Mouse (Mus musculus): ENCODE results near the gene Plekha4.

The Plekha4 gene

DNA sequence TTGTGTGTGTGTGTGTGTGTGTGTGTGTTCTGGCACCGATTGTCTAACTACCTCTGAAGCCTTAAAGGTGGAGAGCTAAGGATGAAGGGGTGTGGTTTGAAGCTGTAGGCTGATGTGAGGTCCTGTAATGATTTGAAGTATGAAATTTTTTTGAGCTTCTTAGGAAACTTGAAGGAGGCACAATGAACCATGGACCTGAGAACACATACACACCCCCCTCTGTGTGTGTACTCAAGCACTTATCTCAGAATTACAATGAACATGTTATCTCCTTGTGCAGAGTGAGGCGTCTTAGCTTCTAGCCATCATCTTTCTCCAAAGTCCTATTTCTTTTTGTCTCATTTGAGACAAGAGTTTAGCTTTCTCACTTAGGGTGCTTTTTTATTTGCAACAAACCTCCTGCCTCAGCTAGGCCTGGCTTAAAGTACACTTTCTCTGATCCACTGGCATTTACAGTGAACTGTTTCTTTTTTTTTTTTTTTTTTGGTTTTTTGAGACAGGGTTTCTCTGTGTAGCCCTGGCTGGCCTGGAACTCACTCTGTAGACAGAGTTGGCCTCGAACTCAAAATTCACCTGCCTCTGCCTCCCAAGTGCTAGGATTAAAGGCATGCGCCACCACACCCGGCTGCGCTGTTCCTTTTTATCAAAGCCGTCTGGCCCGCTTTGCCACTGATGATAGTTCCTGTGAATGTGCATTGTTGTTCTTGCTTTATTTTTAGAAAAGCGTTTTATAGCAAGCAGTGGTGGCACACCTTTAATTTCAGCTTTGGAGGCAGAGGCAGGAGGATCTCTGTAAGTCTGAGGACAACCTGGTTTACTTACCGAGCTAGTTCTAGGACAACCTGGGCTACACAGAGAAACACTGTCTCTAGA lies 42.7 kb downstream of the Plekha4 start:
- no peak for DNase-seq (ENCODE audit: low spot score)

DNA sequence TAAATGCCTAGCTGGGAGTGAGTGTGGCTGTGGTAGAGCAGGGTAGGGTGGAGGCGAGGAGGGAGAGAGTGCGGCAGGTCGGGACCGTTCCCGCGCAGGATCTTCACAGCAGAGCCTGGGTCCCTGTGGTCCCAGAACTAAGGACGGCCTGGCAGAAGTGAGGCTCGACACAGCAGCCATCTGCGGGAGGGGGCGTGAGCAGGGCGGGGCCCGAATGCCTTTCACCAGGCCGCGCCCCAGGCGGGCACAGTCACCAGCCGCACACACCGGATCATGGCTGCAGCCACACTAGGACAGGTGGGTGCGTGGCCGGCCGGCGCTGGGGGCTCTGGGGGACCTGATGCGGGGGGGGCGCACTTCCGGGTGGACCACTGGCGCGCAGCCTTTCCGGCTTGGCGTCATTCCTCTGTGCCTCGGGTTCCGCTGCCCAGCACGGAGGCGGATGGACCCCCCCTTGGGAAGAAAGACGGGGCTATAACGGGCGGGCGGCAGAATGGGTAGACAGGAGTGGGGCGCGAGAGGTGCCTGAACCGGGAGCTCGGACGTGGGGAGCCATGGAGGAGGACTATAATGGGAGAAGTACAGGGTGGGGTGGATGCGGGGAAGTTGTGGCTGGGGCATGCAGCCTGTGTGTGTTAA lies 44.1 kb downstream of the Plekha4 start, which contains the start of gene Bcat2:
Gene Bcat2 (plus strand): TSS at position 51 of the 639 bp plus-strand sequence.
- peak; percentile 66 for DNase-seq (ENCODE audit: low spot score)

DNA sequence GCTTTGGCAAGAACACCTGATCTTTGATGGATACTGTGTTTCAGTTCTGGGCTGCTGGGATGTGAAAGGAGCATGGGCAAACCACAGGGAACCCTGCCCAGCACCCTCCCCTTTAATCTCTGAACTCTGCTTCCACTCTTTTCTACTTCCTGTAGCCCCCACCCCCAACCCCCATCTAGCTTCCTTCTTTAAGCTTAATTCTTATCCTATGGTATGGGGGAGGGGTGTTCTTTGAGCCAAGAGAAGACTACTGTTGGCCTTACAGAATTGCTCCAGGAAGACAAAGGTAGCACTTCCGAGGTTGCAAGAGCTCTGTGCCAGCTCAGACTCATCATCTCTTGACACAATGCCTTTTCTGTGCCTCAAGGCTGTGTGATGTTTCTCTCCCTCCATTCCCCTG lies 45.8 kb downstream of the Plekha4 start:
- no peak for DNase-seq (ENCODE audit: low spot score)

DNA sequence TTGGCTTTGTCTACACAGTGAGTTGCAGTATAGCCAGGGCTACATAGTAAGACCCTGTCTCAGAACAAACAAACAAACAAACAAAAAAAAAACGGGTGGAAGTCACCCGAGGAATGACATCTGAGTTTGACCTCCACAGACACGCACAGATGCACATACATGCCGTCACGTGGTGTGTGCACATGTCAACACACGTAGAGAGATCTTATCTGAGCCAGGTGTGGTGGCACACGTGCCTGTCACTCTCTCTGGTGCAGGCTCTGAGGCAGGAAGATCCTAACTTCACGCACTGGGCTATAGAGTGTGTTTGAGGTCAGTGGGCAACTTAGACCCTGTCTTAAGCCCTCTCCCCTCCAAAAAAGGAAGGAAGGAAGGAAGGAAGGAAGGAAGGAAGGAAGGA lies 47.8 kb downstream of the Plekha4 start:
- DNase-seq (ENCODE audit: low spot score) = no peak

DNA sequence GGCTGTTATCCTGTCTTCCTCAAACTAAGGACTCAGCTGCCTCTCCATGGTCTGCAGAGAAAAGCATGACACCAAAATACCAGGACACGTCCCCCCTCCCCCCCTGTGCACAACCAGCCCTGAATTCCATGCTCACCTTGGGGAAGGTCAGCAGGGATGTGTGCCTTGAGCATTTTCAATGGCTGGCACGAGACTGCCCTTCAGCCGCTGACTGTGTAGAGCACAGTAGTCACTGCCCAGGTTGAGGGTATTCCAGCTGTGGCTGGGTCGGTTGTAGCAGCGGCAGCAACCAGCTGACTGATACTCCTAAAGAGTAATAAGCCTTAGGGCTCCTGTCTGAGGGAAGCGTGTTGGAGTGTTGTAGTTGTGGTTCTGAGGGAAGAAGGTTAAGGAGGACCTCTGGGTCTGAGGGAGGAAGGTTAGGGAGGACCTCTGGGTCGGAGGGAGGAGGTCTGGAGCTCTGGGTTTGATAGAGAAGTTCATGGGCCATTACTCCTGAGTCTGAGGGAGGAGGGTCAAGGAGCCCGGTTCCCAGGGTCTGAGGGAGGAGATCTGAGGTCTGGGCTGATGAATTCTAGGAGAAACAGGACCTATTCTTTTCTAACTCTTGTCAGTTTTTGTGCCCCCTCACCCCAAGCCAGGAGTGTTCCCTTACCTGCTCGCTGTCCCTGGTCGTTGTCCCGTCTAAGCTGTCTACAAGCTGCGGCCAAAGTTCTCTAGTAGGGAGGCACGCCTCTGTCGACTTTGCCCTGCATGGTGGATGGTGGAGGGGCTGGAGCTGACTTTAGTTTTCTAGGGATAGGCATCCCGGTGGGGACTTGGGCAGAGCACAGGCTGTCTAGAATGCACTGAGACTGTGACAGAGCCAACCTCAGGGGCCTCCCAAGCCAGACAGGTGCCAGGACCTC lies 48.6 kb downstream of the Plekha4 start:
- DNase-seq (ENCODE audit: low spot score) = no peak

DNA sequence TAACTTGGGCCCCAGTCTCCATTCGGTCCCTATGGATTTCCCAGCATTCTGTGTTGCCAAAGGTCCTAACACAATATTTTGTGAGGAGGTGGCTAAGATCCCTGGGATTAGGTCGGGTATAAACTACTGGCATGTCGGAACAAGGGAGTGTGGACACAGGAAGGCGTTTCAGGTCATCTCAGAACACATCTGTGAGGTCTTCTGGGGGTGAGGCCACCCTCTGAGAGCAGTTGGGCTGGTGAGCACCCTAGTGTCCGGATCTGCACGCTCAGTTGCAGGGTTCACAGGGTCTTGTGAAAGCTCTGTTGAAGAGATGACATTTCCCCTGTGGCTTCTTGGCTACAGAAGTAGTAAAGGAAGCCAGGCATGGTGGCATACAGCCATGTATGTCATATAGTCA lies 59.8 kb downstream of the Plekha4 start:
- DNase-seq (ENCODE audit: low spot score) = no peak

DNA sequence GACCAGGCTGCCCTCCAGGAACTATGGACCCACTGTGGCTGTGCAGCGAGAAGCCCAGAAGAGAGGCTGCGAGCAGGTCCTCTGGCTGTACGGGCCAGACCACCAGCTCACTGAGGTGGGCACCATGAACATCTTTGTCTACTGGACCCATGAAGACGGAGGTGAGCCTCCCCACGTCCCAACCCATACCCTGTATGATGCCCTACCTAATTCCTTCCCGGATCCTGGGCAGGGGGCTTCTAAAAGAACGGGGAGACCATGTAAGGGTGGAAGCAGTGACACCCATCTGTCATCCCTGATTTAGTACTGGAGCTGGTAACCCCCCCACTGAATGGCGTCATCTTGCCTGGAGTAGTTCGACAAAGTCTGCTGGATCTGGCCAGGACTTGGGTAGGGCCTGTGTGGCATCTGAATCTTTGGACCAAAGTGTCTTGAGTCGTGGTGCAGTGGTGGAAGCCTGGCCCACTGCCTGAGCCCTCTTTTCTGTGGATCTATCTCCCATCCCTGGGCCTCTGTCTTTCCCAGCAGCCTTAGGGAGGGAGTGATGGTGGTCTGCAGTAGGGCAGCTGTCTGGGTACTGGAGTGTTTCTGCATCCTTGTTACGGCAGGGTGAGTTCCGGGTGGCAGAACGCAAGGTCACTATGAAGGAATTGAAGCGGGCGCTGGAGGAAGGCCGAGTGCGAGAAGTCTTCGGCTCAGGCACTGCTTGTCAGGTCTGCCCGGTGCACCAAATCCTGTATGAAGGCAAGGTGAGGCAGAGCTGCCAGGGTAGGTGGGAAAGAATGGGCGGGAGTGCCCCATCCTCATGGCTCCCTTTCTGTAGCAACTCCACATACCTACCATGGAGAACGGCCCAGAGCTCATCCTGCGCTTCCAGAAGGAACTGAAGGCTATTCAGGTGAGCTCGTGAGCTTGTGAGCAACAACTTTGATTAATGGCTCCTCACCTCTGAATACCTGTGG lies 61.8 kb downstream of the Plekha4 start:
- no peak for DNase-seq (ENCODE audit: low spot score)

DNA sequence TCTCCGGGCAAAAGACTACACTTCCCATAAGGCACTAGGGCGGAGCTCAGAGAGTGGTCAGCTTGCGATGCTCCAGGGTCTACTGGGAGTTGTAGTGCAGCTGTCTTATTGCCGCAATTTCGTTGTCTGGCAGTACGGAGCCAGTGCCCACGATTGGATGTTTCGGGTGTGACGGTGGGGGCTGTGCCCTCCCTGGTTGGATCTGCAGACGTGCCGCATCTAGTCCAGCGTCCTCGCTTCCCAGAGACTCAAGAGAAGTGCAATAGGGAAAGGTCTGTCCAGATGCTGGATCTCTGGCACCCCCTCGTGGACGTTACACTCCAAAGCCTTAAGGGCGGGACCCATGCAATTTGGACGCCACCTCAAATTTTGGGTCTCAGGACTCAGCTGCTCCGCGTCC lies 63.0 kb downstream of the Plekha4 start:
- peak; percentile 75 for DNase-seq (ENCODE audit: low spot score)

DNA sequence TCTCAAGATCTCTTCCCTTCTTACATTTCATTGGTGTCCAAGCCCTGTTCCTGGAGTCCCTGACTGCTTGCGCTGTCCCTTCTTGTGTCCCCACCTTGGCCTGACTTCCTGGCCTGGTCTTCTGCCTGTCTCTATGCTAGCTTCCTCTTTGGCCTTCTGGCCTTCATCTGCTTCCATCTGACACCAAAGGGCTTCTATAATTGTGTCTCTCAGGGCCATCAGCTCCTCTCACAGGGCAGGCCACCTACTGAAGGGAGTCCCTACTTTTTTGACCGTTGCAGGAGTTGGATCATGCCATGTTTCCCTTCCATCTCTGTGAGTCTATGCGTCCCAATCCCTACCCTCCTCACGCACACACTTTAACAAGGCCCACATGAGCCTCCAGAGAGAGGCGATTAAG lies 63.8 kb downstream of the Plekha4 start:
- no peak for DNase-seq (ENCODE audit: low spot score)

DNA sequence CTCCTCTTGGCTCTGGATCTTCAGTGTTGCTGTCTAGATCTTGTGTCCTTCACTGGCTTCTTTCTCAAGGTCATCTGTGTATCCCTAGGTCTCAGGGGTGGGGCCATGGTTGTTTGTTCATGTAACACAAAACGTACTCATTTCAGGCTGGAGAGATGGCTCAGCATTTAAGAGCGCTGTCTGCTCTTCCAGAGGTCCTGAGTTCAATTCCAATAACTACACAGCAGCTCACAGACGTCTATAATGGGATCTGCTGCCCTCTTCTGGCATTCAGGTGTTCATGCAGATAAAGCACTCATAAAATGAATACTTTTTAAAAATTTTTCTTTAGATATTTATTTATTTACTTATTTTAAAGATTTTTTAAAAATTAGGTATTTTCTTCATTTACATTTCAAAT lies 64.7 kb downstream of the Plekha4 start:
- DNase-seq (ENCODE audit: low spot score) = no peak

DNA sequence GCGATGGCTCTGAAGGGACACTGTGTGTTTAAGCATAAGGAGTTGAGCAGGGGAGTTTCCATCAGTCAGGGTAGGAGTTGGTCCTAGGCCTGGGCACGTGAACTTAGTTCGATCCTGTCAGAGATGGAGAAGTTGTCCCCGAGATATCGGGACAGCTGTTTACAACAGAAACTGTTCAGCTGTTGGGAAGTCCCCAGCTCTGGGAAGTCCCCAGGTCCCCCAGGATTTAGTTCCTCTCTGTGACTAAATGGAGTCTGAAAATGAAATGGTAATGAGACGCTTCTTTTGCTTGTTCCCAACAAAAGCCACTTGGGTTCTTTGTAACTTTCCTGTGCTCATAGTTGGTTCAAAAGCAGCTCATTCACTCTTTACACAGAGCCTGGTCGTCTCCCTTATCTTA lies 65.8 kb downstream of the Plekha4 start:
- DNase-seq (ENCODE audit: low spot score) = no peak

DNA sequence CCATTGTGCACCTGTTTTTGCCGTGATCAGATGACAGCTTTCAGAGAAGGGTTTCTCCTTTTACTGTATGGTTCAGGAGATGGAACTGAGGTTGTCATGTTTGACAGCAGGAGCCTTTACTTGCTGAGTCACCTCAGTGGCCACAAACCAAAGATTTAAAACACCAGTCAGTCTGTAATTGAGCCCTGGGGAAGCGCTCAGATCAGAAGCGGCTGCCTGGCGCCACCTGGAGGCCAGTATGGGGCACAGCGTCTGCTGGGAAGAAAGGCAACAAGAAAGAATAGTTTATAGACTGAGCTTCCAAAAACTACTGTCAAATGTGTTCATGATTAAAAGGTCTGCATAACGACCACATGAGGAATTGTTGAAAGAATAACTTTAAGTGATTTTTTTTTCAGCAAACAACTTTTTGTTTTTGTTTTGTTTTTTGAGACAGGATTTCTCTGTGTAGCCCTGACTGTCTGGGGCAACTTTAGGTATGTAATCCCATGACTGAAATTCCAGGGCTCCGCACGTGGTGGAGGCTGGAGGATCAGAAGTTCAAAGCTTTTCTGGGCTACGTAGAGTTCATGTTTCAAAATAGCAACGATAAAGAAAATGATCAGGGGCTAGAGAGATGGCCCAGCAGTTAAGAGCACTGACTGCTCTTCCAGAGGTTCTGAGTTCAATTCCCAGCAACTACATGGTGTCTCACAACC lies 67.1 kb downstream of the Plekha4 start:
- peak; percentile 52 for DNase-seq (ENCODE audit: low spot score)

DNA sequence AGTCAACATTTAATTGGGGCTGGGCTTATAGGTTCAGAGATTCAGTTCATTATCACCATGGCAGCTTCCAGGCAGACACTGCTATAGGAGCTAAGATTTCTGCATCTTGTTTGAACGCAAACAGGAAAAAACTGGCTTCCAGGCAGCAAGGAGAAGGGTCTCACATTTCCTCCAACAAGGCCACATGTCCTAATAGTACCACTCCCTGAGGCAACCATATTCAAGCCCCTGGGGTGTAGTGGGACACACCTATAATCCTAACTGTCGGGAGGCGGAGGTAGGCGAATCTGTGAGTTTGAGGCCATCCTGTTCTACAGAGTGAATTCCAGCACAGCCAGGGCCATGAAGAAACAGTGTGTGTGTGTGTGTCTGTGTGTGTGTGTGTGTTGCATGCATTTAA lies 69.0 kb downstream of the Plekha4 start:
- no peak for DNase-seq (ENCODE audit: low spot score)

DNA sequence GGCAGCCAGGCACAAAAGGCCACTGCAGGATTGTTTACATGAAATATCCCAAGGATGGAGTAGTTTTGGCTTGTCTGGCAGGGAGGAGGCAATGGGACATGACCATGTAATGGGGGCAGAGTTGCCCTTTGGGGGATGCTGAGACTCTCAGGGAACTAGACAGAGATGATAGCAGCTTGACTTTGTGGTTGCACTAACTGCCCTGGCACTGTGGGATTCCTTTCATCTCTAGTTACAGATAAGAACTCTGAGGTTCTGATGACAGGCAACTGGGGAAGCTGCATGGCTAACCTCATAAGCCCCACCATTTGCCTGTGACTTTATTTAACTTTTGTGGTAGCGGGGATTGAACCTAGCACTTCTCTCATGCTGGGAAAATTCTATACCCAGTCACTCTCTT lies 70.0 kb downstream of the Plekha4 start:
- no peak for DNase-seq (ENCODE audit: low spot score)

DNA sequence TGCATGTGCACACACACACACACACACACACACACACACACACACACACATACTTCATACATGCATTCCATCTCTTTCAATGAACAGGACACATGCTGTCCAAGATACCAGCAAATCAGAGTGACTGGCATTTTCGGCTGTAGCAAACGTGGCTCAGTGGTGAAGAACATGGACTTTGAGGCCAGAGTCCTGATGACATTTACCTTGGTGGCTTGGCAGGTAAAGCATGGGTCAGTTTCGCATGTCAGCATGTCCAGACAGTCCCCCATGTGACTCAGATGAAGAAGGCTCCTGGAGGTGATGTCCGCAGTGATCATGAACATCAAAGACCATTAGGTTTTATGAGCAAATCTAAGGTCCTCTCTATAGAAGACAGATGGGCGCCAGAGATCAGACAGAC lies 70.9 kb downstream of the Plekha4 start:
- no peak for DNase-seq (ENCODE audit: low spot score)

DNA sequence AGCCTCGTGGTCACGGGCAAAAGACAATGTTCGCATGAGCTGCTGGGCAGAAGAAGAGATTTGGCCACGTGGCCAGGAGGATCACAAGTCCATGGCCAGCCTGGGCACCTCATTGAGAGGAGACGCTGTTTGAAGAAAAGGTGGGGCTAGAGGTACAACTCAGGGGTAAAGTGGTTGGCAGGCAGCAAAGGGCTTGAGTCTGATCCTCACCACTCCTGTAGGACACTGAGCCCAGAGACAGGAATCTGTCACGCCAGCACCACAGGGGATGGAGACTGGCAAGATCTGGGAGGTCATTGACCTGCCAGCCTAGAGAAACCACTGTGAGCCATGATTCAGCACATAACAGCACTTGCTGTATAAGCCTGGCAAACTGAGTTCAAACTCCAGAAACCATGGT lies 71.4 kb downstream of the Plekha4 start:
- no peak for DNase-seq (ENCODE audit: low spot score)

DNA sequence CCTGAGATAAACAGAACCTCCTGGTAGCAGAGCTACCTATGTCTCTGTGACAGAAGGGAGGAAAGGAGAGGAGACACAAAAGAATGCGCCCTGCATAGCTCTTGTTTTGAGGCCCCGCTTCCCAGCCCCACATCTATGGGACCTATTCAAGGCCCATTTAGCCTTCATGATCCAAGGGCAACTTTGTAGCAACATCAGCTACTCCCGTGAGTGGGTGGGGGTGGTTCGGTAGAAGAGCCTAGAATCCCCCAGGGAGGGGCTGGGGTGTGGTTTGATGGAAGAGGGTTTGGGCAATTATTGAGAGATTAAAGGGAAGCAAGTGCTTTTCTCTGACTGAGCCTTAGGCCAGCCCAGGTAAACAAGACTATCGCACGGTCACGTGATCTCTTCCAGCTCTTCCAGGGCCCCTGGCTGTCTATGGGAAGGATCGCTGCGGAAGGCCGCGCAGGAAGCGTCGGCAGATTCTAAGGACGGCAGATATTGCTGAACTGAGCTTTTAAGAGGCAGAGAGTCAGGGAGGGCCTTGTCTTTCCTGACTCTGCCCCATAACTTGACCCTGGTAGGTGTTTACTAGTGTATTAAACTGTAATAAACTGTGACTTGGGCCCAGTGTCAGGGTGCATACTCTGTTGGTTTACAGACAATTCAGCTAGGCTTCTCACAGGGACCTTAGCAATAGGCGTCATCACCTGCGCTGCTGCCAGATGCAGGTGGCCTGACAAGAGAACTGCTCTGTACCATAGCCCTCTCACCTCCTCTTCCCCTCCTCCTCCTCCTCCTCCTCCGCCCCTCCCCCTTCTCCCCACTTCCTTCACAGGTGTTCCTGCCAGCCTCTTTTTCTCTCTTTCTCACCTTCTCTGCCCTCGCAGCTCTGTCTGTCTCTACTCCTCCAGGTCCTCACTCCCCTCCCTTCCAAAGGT lies 73.1 kb downstream of the Plekha4 start:
- no peak for DNase-seq (ENCODE audit: low spot score)
